Mouse (Mus musculus): ENCODE measurements around the gene Ppp2r5b.

DNA sequence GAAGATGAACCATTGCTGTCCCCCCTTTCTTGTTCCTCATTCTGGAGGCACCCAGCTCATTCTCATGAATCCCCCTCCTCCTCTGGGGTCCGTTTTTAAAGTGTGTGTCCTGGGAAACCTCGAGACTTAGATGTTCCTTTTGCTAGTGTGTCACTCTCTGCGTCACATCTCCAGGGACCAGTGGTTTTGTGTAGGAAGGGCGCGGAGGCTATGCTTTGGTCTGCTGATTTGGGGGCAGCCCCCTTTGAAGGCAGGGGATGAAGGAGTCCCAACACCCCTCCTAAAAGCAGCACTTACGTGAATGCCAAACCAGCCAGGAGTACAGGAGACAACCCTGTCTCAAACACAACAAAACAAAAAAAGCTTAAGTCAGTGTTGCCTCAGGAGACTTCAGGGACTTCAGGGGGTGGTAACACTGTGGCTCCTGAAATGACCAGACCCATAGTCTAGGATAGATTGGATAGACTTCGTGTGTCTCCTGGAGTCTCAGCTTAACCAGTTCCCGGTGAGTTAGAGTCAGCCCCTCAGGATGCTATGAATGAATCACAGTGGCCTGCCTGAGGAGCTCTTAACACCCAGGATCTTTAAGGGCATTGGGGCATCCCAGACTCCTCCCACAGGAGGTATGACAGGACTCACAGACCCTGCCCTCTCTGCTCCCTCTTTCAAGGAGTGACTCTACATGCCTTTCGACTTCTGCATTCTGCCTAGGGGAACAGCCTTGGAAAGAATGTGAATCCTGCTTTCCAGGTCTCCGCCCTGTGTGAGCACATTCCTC lies 42.2 kb upstream of the Ppp2r5b start:
- TF ChIP-seq POLR2A (IDR thresholded peaks at IDR 0.05; ENCODE audit: borderline replicate concordance, extremely low read depth, insufficient read depth, insufficient read length, poor library complexity, severe bottlenecking), result no peak
- no peak for TF ChIP-seq CTCF (IDR thresholded peaks at IDR 0.05; ENCODE audit: borderline replicate concordance, extremely low read depth, insufficient read depth, insufficient read length)

All from brain, embryonic 14.5 days (tissue).